Mouse (Mus musculus) spleen, adult 12 weeks (tissue): ENCODE data around the gene Tbx3.

Source experiments
- DNase-seq: peaks from one replicate; pipeline ENCODE4 v3.0.0; 2022; ENCODE audit warnings: low spot score

Tbx3 gene

DNA sequence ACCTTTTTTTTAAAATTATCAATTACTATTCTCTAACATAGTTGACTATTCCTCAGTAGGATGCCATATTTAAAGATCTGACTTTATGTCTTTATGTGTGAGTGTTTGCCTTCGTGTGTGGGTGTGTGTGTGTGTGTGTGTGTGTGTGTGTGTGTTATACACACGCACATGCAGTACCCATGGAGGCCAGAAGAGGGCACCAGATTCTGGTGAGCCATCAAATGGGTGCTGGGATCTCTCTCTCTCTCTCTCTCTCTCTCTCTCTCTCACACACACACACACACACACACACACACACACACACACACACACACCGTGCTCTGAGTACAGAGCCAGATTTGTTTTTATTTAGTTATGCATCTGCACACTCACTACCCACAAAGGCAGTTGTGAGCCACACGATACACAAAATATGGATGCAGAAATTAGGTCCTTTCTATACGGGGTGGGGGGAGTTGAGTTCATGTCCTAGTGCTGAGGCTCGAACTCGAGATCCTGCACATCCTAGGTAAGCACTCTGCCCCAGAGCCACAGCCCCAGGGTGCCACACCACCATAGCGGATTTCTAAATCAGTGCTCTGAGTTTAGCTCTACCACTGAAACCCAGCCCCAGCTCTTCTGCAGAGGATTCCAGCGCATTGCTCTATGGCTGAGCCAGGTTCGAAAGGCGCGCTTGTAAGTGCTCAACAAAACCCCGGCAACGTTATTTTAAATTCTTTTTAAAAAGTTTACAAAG, 38.5 kb downstream of the Tbx3 start:
- DNase-seq, result no peak

GRCm38 (mm10) chr5:119709826-119710559, 39.5 kb downstream of the Tbx3 start:
- no peak for DNase-seq

DNA sequence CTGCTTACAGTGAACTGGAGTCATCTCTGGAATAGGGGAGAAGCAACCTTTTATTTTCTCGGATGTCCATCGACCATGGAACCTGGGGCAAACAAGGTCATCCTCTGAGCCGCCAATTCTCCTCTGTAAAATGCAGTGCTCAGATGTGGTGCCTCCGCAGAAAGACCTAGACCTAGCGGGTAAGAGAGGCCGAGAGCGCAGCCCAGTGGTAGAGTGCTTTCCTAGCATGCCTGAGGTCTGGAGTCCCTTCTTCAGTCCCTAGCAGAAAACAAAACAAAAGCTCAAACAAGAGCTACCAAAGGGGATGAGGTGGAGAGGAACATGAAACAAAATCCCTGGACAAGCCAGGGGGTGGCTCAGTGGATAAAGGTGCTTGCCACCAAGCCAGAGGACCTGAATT, 40.3 kb downstream of the Tbx3 start:
- no peak for DNase-seq

- no peak for DNase-seq
Measured at GRCm38 (mm10) chr5:119711626-119712025, 41.2 kb downstream of the Tbx3 start.

GRCm38 (mm10) chr5:119712679-119713246, 42.3 kb downstream of the Tbx3 start:
- peak; percentile 25 for DNase-seq

- no peak for DNase-seq
Measured at GRCm38 (mm10) chr5:119720471-119721265, 50.2 kb downstream of the Tbx3 start.

- no peak for DNase-seq
Measured at GRCm38 (mm10) chr5:119732978-119733377, 62.5 kb downstream of the Tbx3 start.
